Mouse (Mus musculus): Measurements from ENCODE around the gene Hivep1.

Gene Hivep1

GRCm38 (mm10) chr13:42051961-42052695 lies at the start of gene Hivep1:
TSS of gene Hivep1 (plus strand) at chr13:42052021.
- peak; percentile 55 for DNase-seq

GRCm38 (mm10) chr13:42015484-42016045 lies 36.3 kb upstream of the Hivep1 start:
- DNase-seq, result no peak

GRCm38 (mm10) chr13:42016218-42016617 lies 35.6 kb upstream of the Hivep1 start:
- DNase-seq, result no peak

GRCm38 (mm10) chr13:42018356-42018755 lies 33.5 kb upstream of the Hivep1 start:
- peak; percentile 6 for DNase-seq

- DNase-seq, result no peak
These were observed 10.6 kb upstream of the Hivep1 start for GRCm38 (mm10) chr13:42041203-42041602.

GRCm38 (mm10) chr13:42043431-42043830 lies 8.4 kb upstream of the Hivep1 start:
- no peak for DNase-seq

- peak; percentile 68 for DNase-seq
These were observed 2.6 kb upstream of the Hivep1 start for GRCm38 (mm10) chr13:42048991-42049773.

GRCm38 (mm10) chr13:42049774-42050125 lies 2.1 kb upstream of the Hivep1 start:
- no peak for DNase-seq

- no peak for DNase-seq
These were observed 1.7 kb upstream of the Hivep1 start for GRCm38 (mm10) chr13:42050160-42050559.

GRCm38 (mm10) chr13:42050880-42051201 lies 980 bp upstream of the Hivep1 start:
- no peak for DNase-seq

GRCm38 (mm10) chr13:42051202-42051906 lies 467 bp upstream of the Hivep1 start:
- peak; percentile 99 for DNase-seq

- DNase-seq, result peak; percentile 64
These were observed 1.1 kb downstream of the Hivep1 start for GRCm38 (mm10) chr13:42052696-42053541.

GRCm38 (mm10) chr13:42053656-42054055 lies 1.8 kb downstream of the Hivep1 start:
- no peak for DNase-seq

GRCm38 (mm10) chr13:42054138-42054537 lies 2.3 kb downstream of the Hivep1 start:
- no peak for DNase-seq

- no peak for DNase-seq
These were observed 5.0 kb downstream of the Hivep1 start for GRCm38 (mm10) chr13:42056712-42057332.

- DNase-seq, result peak; percentile 30
These were observed 9.2 kb downstream of the Hivep1 start for GRCm38 (mm10) chr13:42060846-42061630.

GRCm38 (mm10) chr13:42064257-42064656 lies 12.4 kb downstream of the Hivep1 start:
- DNase-seq, result peak; percentile 28

GRCm38 (mm10) chr13:42070236-42070635 lies 18.4 kb downstream of the Hivep1 start:
- DNase-seq, result no peak

- no peak for DNase-seq
These were observed 19.2 kb downstream of the Hivep1 start for GRCm38 (mm10) chr13:42071011-42071410.

GRCm38 (mm10) chr13:42073285-42073684 lies 21.5 kb downstream of the Hivep1 start:
- no peak for DNase-seq

GRCm38 (mm10) chr13:42075546-42075945 lies 23.7 kb downstream of the Hivep1 start:
- no peak for DNase-seq

Data from liver (tissue).